Mouse (Mus musculus) inflammation-experienced regulatory T-cells, adult 6 months (primary cell): ENCODE measurements around the gene Naxe. TPM values are rescaled to one million over a fixed set of nuclear protein-coding genes. Genes with fewer than 3 reads are reported as not detected.

Source experiments
- ATAC-seq: one replicate; pipeline ENCODE4 v1.8.0; 2017
- polyA plus RNA-seq, 3 experiments: library from polyadenylated mRNA; unstranded; fragments of 100-300 nt; shearing (Covaris generic); gene quantifications; one replicate each; pipeline ENCODE4 v1.2.1; 2017

Naxe gene
- 10 to 100 TPM; 68.3 to 75.7 (median 70.3) TPM for polyA plus RNA-seq

- ATAC-seq = peak; percentile 95
Observed at GRCm38 (mm10) chr3:88057902-88058696, at the start of gene Naxe. Gene Naxe, minus strand, starts transcription at chr3:88058495.

- ATAC-seq = no peak
Observed at GRCm38 (mm10) chr3:88106126-88106525, 47.8 kb upstream of the Naxe start.

GRCm38 (mm10) chr3:88102611-88103010 is 44.3 kb upstream of the Naxe start:
- ATAC-seq = no peak

- no peak for ATAC-seq
Observed at GRCm38 (mm10) chr3:88102196-88102595, 43.9 kb upstream of the Naxe start.

- ATAC-seq = no peak
Observed at GRCm38 (mm10) chr3:88101736-88102135, 43.4 kb upstream of the Naxe start.

- ATAC-seq = no peak
Observed at GRCm38 (mm10) chr3:88100251-88100650, 42.0 kb upstream of the Naxe start.

- ATAC-seq = no peak
Observed at GRCm38 (mm10) chr3:88097666-88098065, 39.4 kb upstream of the Naxe start.

- ATAC-seq = no peak
Observed at GRCm38 (mm10) chr3:88094126-88094525, 35.8 kb upstream of the Naxe start.

- no peak for ATAC-seq
Observed at GRCm38 (mm10) chr3:88090616-88091015, 32.3 kb upstream of the Naxe start.

GRCm38 (mm10) chr3:88090106-88090505 is 31.8 kb upstream of the Naxe start:
- no peak for ATAC-seq

- no peak for ATAC-seq
Observed at GRCm38 (mm10) chr3:88087688-88088087, 29.4 kb upstream of the Naxe start.

- ATAC-seq = no peak
Observed at GRCm38 (mm10) chr3:88085459-88085858, 27.2 kb upstream of the Naxe start.

- ATAC-seq = no peak
Observed at GRCm38 (mm10) chr3:88084001-88084400, 25.7 kb upstream of the Naxe start.

GRCm38 (mm10) chr3:88082663-88083062 is 24.4 kb upstream of the Naxe start:
- ATAC-seq = no peak

GRCm38 (mm10) chr3:88082224-88082618 is 23.9 kb upstream of the Naxe start:
- no peak for ATAC-seq

GRCm38 (mm10) chr3:88081345-88082223 is 23.3 kb upstream of the Naxe start, which contains the start of gene Iqgap3:
Gene Iqgap3, plus strand, starts transcription at chr3:88081971.
- peak; percentile 82 for ATAC-seq

GRCm38 (mm10) chr3:88078204-88078603 is 19.9 kb upstream of the Naxe start, which contains the start of gene Ttc24:
Gene Ttc24, minus strand, starts transcription at chr3:88078304.
- ATAC-seq = no peak

GRCm38 (mm10) chr3:88077441-88077840 is 19.1 kb upstream of the Naxe start:
- no peak for ATAC-seq

GRCm38 (mm10) chr3:88074766-88075165 is 16.5 kb upstream of the Naxe start:
- ATAC-seq = no peak

GRCm38 (mm10) chr3:88074351-88074750 is 16.1 kb upstream of the Naxe start:
- no peak for ATAC-seq

- no peak for ATAC-seq
Observed at GRCm38 (mm10) chr3:88073631-88074030, 15.3 kb upstream of the Naxe start.

- peak; percentile 58 for ATAC-seq
Observed at GRCm38 (mm10) chr3:88071783-88072182, 13.5 kb upstream of the Naxe start.

GRCm38 (mm10) chr3:88068386-88068785 is 10.1 kb upstream of the Naxe start:
- ATAC-seq = no peak
